Mouse (Mus musculus): ENCODE measurements around the gene Fis1. TPM values are rescaled to one million over a fixed set of nuclear protein-coding genes. Genes with fewer than 3 reads are reported as not detected.
A peak's percentile ranks its signal among the peaks of the same experiment; 100 is the strongest.

The Fis1 gene
- 339 and 354 TPM in 2 replicates for polyA plus RNA-seq (2015; fragmentation: Nextera tagmentation; extraction: Ambion mirVana)

GRCm38 (mm10) chr5:136953015-136953414, at the start of gene Fis1:
TSS of gene Fis1 (plus strand) at chr5:136953275.
- Histone ChIP-seq H3K4me1 (peaks cover 26% of the 10 kb centered on the region), H3K9me3 (replicated peaks) (no peaks in the 10 kb centered on the region), H3K4me2 (peak within 1 kb of the TSS; percentile 64), H3K4me3 (replicated peaks) (peak within 1 kb of the TSS; percentile 63), H3K36me3 (peaks cover 11% of the 10 kb centered on the region; the same call in 1 of the 2 replicates), H3K27ac (replicated peaks) (peak within 1 kb of the TSS; percentile 79), H3K27me3 (replicated peaks) (no peaks in the 10 kb centered on the region), H3K9ac (replicated peaks) (peak within 1 kb of the TSS; percentile 72)
- peak; percentile 98 for ATAC-seq (ENCODE audit: low FRiP score)
- WGBS = under 1% methylated on average over 23 of the region's 23 CpGs

- no peaks in the 10 kb centered on the region for H3K36me3 ChIP-seq
- no peak overlapping the region for H3K4me2 ChIP-seq
- no peak overlapping the region for H3K9ac ChIP-seq (replicated peaks)
- no peaks in the 10 kb centered on the region for H3K9me3 ChIP-seq (replicated peaks)
- ATAC-seq (ENCODE audit: low FRiP score) = no peak
- no peak overlapping the region for H3K27ac ChIP-seq (replicated peaks)
- H3K4me3 ChIP-seq (replicated peaks) = no peak overlapping the region
- peaks cover 18% of the 10 kb centered on the region for H3K4me1 ChIP-seq
- 66% methylated on average over 3 of the region's 3 CpGs for WGBS
- no peaks in the 10 kb centered on the region for H3K27me3 ChIP-seq (replicated peaks)
These were observed 48.5 kb upstream of the Fis1 start for GRCm38 (mm10) chr5:136904621-136905020.

GRCm38 (mm10) chr5:136905630-136906029, 47.4 kb upstream of the Fis1 start:
- H3K27me3 ChIP-seq (replicated peaks) = no peaks in the 10 kb centered on the region
- peaks cover 20% of the 10 kb centered on the region for H3K4me1 ChIP-seq
- H3K4me2 ChIP-seq = no peak overlapping the region
- ATAC-seq (ENCODE audit: low FRiP score) = no peak
- H3K27ac ChIP-seq (replicated peaks) = no peak overlapping the region
- H3K36me3 ChIP-seq = 0 out of 2 replicates have a peak, but pooled peaks cover under 1% of the 10 kb centered on the region
- H3K9ac ChIP-seq (replicated peaks) = no peak overlapping the region
- no peaks in the 10 kb centered on the region for H3K9me3 ChIP-seq (replicated peaks)
- WGBS = 52% methylated on average over 7 of the region's 7 CpGs
- no peak overlapping the region for H3K4me3 ChIP-seq (replicated peaks)

GRCm38 (mm10) chr5:136907587-136907986, 45.5 kb upstream of the Fis1 start:
- H3K27me3 ChIP-seq (replicated peaks) = no peaks in the 10 kb centered on the region
- H3K4me2 ChIP-seq = peak overlapping the region; percentile 59
- H3K27ac ChIP-seq (replicated peaks) = 0 out of 2 replicates have a peak overlapping the region, but pooled peaks have one; percentile 51
- H3K4me1 ChIP-seq = peaks cover 20% of the 10 kb centered on the region
- 45% methylated on average over 9 of the region's 9 CpGs for WGBS
- H3K9ac ChIP-seq (replicated peaks) = peak overlapping the region; percentile 52; the same call in 1 of the 2 replicates
- peak overlapping the region; percentile 64 for H3K4me3 ChIP-seq (replicated peaks)
- peak; percentile 30 for ATAC-seq (ENCODE audit: low FRiP score)
- no peaks in the 10 kb centered on the region for H3K9me3 ChIP-seq (replicated peaks)
- peaks cover 20% of the 10 kb centered on the region for H3K36me3 ChIP-seq

- 0 out of 2 replicates have a peak within 1 kb of the TSS, but pooled peaks have one; percentile 51 for H3K27ac ChIP-seq (replicated peaks)
- peak; percentile 93 for ATAC-seq (ENCODE audit: low FRiP score)
- H3K4me1 ChIP-seq = peaks cover 20% of the 10 kb centered on the region
- peak within 1 kb of the TSS; percentile 59 for H3K4me2 ChIP-seq
- 9% methylated on average over 32 of the region's 32 CpGs for WGBS
- H3K36me3 ChIP-seq = peaks cover 27% of the 10 kb centered on the region
- peak within 1 kb of the TSS; percentile 65 for H3K9ac ChIP-seq (replicated peaks)
- peak within 1 kb of the TSS; percentile 64 for H3K4me3 ChIP-seq (replicated peaks)
- H3K9me3 ChIP-seq (replicated peaks) = no peaks in the 10 kb centered on the region
- no peaks in the 10 kb centered on the region for H3K27me3 ChIP-seq (replicated peaks)
These were observed 44.9 kb upstream of the Fis1 start, which contains the start of gene Ift22 for GRCm38 (mm10) chr5:136907991-136908857. TSS of gene Ift22 (plus strand) at chr5:136908150.

- ATAC-seq (ENCODE audit: low FRiP score) = no peak
- peaks cover 7% of the 10 kb centered on the region for H3K4me1 ChIP-seq
- 88% methylated on average over 3 of the region's 3 CpGs for WGBS
- no peaks in the 10 kb centered on the region for H3K27me3 ChIP-seq (replicated peaks)
- no peak overlapping the region for H3K4me2 ChIP-seq
- H3K9ac ChIP-seq (replicated peaks) = no peak overlapping the region
- H3K27ac ChIP-seq (replicated peaks) = no peak overlapping the region
- peaks cover 40% of the 10 kb centered on the region for H3K36me3 ChIP-seq
- H3K9me3 ChIP-seq (replicated peaks) = no peaks in the 10 kb centered on the region
- H3K4me3 ChIP-seq (replicated peaks) = no peak overlapping the region
These were observed 38.9 kb upstream of the Fis1 start for GRCm38 (mm10) chr5:136914183-136914582.

- 95% methylated on average over 8 of the region's 8 CpGs for WGBS
- H3K9ac ChIP-seq (replicated peaks) = no peak overlapping the region
- H3K4me3 ChIP-seq (replicated peaks) = no peak overlapping the region
- H3K27me3 ChIP-seq (replicated peaks) = no peaks in the 10 kb centered on the region
- H3K4me1 ChIP-seq = peaks cover 6% of the 10 kb centered on the region
- no peak for ATAC-seq (ENCODE audit: low FRiP score)
- peaks cover 18% of the 10 kb centered on the region for H3K36me3 ChIP-seq
- no peaks in the 10 kb centered on the region for H3K9me3 ChIP-seq (replicated peaks)
- no peak overlapping the region for H3K27ac ChIP-seq (replicated peaks)
- H3K4me2 ChIP-seq = no peak overlapping the region
These were observed 35.3 kb upstream of the Fis1 start for GRCm38 (mm10) chr5:136917613-136918242.

- Histone ChIP-seq H3K9ac (replicated peaks) (peak overlapping the region; percentile 74), H3K4me1 (peaks cover 6% of the 10 kb centered on the region), H3K9me3 (replicated peaks) (no peaks in the 10 kb centered on the region), H3K27ac (replicated peaks) (peak overlapping the region; percentile 80), H3K27me3 (replicated peaks) (no peaks in the 10 kb centered on the region), H3K36me3 (peaks cover 7% of the 10 kb centered on the region; the same call in 1 of the 2 replicates), H3K4me2 (peak overlapping the region; percentile 82), H3K4me3 (replicated peaks) (peak overlapping the region; percentile 72)
- 3% methylated on average over 38 of the region's 38 CpGs for WGBS
- peak; percentile 91 for ATAC-seq (ENCODE audit: low FRiP score)
These were observed 34.2 kb upstream of the Fis1 start for GRCm38 (mm10) chr5:136918655-136919472.

- Histone ChIP-seq H3K36me3 (no peaks in the 10 kb centered on the region), H3K4me2 (peak overlapping the region; percentile 82), H3K9ac (replicated peaks) (peak overlapping the region; percentile 74), H3K9me3 (replicated peaks) (no peaks in the 10 kb centered on the region), H3K4me1 (peaks cover 6% of the 10 kb centered on the region), H3K4me3 (replicated peaks) (peak overlapping the region; percentile 72), H3K27me3 (replicated peaks) (no peaks in the 10 kb centered on the region), H3K27ac (replicated peaks) (peak overlapping the region; percentile 80; the same call in 1 of the 2 replicates)
- WGBS = 21% methylated on average over 18 of the region's 18 CpGs
- ATAC-seq (ENCODE audit: low FRiP score) = peak; percentile 18
These were observed 33.4 kb upstream of the Fis1 start for GRCm38 (mm10) chr5:136919546-136920301.

- ATAC-seq (ENCODE audit: low FRiP score) = no peak
- peaks cover 6% of the 10 kb centered on the region for H3K4me1 ChIP-seq
- no peaks in the 10 kb centered on the region for H3K9me3 ChIP-seq (replicated peaks)
- no peak overlapping the region for H3K4me2 ChIP-seq
- no peaks in the 10 kb centered on the region for H3K27me3 ChIP-seq (replicated peaks)
- H3K4me3 ChIP-seq (replicated peaks) = no peak overlapping the region
- WGBS = 83% methylated on average over 9 of the region's 9 CpGs
- H3K36me3 ChIP-seq = peaks cover 9% of the 10 kb centered on the region
- H3K9ac ChIP-seq (replicated peaks) = no peak overlapping the region
- no peak overlapping the region for H3K27ac ChIP-seq (replicated peaks)
These were observed 30.2 kb upstream of the Fis1 start for GRCm38 (mm10) chr5:136922830-136923229.

All from neural tube, embryonic 15.5 days (tissue).